17 mouse cellular contexts compared by ENCODE assay signal in genomic region chr7:116147114-116147513, GRCm38 (mm10).
DNase-seq lines count a peak whose midpoint lies in the region; ATAC-seq and TF ChIP-seq lines count a peak whose summit lies in the region.
"Had no signal": no experiment of that assay in that cellular context is flagged by ENCODE, and none has a peak within 500 bp of the region (broad histone marks: within the 10 kb centered on the region; RNA-seq: fewer than 3 reads in every experiment).

No protein-coding gene starts in this region.

- peak; percentile 73 for ATAC-seq in frontal cortex, adult (ENCODE audit: low TSS enrichment)
- ATAC-seq in granulocyte monocyte progenitor cell, adult 5-6 weeks (replicated peaks; ENCODE audit: poor library complexity, severe bottlenecking), result no peak
- ATAC-seq: forebrain, embryonic 13.5 days; inflammation-experienced regulatory T-cells, adult 6 months had no signal

- no peak overlapping the region for H3K27ac ChIP-seq in left cerebral cortex, adult 2 months
- H3K27ac ChIP-seq: embryonic facial prominence, embryonic 10.5 days; forebrain, embryonic 13.5 days; hindbrain, embryonic 15.5 days had no signal

- no peak for DNase-seq in frontal cortex, adult 2 months (ENCODE audit: extremely low spot score in 1 of 2, low spot score in 1 of 2)
- DNase-seq in left cerebral cortex, adult 2 months (ENCODE audit: extremely low spot score in 1 of 2, low spot score in 2 of 2), result no peak
- no peak for DNase-seq in left cerebral cortex, adult 11 months (ENCODE audit: low spot score)
- peak; percentile 14 for DNase-seq in retina, postnatal 1 day
- no peak for DNase-seq in retina, embryonic 14.5 days (ENCODE audit: low spot score)
- DNase-seq: adrenal gland, postnatal 10 days; cerebellum, adult 8-10 months; cerebellum, postnatal 25 days; gastrocnemius, postnatal 14 days; kidney, adult 18-20 months had no signal

- no peak overlapping the region for H3K4me3 ChIP-seq in left cerebral cortex, adult 2 months
- H3K4me3 ChIP-seq: embryonic facial prominence, embryonic 10.5 days; forebrain, embryonic 13.5 days; heart, embryonic 12.5 days; hindbrain, embryonic 15.5 days had no signal

- TF ChIP-seq CTCF in left cerebral cortex, adult 2 months (IDR thresholded peaks at IDR 0.05), result peak; percentile 20

- intact Hi-C loops in left cerebral cortex, adult 2 months (cut with DNase I), result no loop called here
